Mouse (Mus musculus) liver, postnatal 0 days (tissue): ENCODE data around the gene Oog4.

Source experiments
- CTCF ChIP-seq: sonication (generic); IDR thresholded peaks from 2 replicates; pipeline ENCODE4 v1.5.1; 2016; ENCODE audit warnings: antibody characterized with exemption, low read depth
- EP300 ChIP-seq: IDR thresholded peaks from 2 replicates; pipeline ENCODE4 v1.6.1; 2016; ENCODE audit warnings: antibody characterized with exemption, low read depth, mild to moderate bottlenecking

DNA sequence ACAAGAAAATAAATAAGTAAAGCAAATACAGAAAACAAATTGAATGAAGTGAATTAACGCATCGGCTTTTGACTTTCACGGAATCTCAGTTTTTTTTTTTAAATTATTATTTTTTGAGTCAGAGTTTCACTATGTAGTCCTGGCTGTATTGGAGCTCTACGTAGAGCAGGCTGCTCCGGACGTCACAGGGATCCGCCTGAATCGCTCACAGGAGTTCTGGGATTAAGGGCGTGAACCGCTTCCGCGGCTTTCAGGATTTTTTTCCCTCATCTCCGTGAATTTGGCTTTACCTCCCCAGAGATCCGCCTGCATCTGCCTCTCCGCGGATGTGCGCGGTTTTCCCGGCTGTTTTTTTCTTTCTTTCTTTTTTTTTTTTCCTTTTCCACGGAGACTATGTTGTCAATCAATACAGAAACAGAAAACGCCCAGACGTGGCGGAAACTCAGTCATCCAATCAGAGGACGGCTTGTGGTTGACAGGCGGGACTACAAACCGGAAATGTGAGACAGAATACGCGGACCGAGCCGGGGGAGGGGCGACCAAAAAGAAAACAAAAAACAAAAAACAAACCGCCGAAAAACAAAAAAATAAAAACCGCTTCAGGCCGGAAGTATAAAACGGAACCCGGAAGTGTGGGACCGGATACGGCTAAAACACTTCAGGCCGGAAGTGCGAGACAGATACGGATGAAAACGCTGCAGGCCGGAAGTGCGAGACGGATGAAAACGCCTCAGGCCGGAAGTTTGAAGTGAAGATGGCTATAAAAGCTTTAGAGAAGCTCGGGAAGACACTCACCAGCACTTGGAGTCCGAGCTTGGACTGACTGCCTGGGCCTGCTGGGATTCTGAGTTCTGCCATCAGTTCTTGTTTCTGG lies 37.7 kb downstream of the Oog4 start, which contains the start of gene Pramef8:
- TF ChIP-seq CTCF, result no peak
- peak; percentile 71; the same call in 1 of the 2 replicates for TF ChIP-seq EP300
